Mouse (Mus musculus) frontal cortex, postnatal 14 days (tissue): Measurements from ENCODE around the gene Crtap.

Source experiments
- DNase-seq, 2 experiments: peaks; one replicate each; pipeline ENCODE4 v3.0.0; 2022; ENCODE audit warnings: low spot score in 2 of 2

The Crtap gene

DNA sequence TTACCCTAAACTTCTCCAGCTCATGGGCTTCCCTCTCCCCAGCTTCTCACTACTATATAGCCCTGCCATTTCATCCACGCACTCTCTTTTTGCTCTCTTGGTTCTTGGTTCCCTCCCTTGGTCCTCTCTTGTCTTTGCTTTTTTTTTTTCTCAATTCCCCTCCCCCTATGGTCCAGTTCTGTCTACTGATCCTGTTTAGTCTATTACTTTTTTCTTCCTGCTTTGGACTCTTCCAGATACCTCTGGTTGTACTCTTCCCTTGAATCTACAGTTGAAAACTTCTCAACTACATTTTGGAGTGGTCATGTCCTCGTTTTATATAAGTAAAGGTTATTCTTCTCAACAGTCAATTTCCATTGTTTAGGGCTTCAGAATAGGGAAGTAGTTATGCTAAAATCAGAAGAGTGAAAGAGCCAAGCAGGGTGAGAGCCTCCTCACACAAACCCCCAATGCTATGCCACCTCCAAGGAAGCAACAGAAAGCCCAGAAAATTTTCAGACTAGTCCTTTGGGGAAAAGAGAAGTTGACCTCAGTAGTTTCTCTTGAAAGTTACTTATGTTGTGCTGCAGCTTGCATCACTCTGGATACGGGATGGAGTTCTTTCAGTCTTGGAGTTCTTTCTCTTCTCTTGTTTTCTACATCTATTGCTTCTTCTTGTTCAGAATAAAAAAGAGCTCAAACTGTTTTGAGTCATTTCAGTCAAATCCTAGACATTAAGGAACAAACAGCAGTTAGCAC, 64.3 kb downstream of the Crtap start:
- no peak for DNase-seq
